Mouse (Mus musculus): ENCODE results near the gene Dctpp1.
A peak's percentile ranks its signal among the peaks of the same experiment; 100 is the strongest.

Gene Dctpp1

GRCm38 (mm10) chr7:127210266-127210665 lies 50.2 kb downstream of the Dctpp1 start:
- DNase-seq (ENCODE audit: low spot score in 2 of 2), result peak in 1 of 2 experiments; percentile 48

GRCm38 (mm10) chr7:127209851-127210250 lies 50.7 kb downstream of the Dctpp1 start:
- no peak for DNase-seq (ENCODE audit: low spot score in 2 of 2)

DNA sequence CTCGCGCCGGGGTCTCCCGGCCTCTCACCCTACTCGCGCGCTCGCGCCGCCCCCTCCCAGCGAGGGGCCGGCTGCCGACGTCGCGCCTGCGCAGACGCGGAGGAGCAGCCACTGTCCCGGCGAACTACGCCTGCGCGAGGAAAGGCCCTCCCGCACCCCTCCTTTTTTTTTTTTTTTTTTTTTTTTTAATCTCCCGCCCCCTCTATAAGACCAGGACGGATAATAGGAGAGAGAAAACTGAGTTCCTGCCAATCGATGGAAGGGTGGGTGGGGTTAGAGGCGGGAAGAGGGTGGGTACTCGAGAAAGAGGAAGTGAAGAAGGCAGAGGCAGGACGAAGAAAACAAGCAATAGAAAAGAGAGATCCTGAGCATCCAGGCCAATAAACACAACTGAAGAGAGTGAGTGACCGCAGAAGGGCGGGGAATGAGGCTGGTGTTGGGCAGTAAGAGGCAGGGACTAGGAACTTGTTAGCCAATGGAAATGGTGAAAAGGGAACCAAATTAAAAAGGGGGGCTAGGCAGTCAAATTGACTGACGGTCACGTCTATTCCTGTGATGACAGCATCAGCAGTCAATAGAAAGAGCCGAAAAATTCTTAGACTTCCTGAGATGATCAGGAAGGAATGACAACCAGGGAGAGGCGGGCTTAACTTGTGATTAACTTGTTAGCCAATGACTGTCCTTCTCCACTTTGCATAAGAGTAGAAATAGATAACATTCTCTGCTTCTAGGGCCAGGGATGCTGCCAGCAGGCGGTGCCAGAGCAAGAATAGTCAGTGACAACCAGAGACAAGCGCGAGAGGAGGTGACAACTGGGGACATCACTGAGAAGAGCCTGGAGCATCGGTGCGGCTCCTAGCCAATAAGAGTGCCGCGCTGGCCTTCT lies 51.7 kb downstream of the Dctpp1 start, which contains the start of gene Mylpf:
Mylpf (plus strand) TSS at position 338 of the 886 bp plus-strand sequence.
- DNase-seq (ENCODE audit: low spot score in 2 of 2), result peak; percentile 96 to 98

DNA sequence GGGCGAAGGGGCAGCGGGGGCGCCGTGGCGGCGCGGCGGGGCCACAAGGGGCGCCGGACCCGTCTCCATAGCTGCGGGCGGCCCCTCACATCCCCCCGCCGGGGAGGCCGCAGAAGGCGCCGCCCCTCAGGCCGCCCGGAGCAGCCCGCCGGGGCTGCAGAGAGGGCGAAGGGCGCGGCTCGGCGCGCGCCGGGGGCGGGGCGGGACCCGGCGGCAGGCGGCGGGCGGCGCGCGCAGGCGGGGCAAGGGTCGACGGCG lies 52.3 kb downstream of the Dctpp1 start, which contains the start of gene Tbc1d10b:
Tbc1d10b (minus strand) TSS at position 174 of the 258 bp plus-strand sequence.
- DNase-seq (ENCODE audit: low spot score in 2 of 2), result no peak

GRCm38 (mm10) chr7:127207374-127208294 lies 52.9 kb downstream of the Dctpp1 start:
- DNase-seq (ENCODE audit: low spot score in 2 of 2), result peak; percentile 58 to 68

Measured in right cerebral cortex, postnatal 10 days (tissue).